ENCODE assay signal across 28 mouse cellular contexts in the genomic region with DNA sequence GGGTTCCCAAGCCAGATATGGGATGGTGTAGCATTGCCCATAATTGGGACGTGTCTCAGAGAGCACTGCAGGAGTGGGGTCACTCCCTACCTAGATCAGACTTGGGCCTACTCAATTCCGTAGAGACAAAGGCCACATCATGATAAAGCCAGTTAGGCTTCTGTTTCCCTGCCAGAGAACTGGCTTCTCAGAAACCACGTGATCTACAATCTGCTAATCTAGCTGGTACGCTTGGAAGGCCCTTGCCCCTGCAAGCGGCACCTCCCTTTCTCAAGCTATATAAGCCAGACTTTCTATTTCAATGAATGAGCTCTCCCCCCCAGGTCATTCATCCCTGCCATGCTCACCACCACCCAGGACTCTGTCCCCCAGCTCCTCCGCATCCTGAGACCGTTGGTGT. TPM values are rescaled to one million over a fixed set of nuclear protein-coding genes. Genes with fewer than 3 reads are reported as not detected.
DNase-seq lines count a peak whose midpoint lies in the region; ATAC-seq and TF ChIP-seq lines count a peak whose summit lies in the region.
"Had no signal": no experiment of that assay in that cellular context is flagged by ENCODE, and none has a peak within 500 bp of the region (broad histone marks: within the 10 kb centered on the region; RNA-seq: fewer than 3 reads in every experiment).

No protein-coding gene starts in this region.

- ATAC-seq in midbrain, embryonic 11.5 days (ENCODE audit: low FRiP score), result no peak
- no peak for ATAC-seq in midbrain, embryonic 13.5 days
- ATAC-seq in megakaryocyte progenitor cell, adult 5-6 weeks (replicated peaks; ENCODE audit: poor library complexity), result peak; percentile 57
- no peak for ATAC-seq in hindbrain, postnatal 0 days

- no peak overlapping the region for H3K9ac ChIP-seq in midbrain, embryonic 11.5 days (ENCODE audit: low read length)
- H3K9ac ChIP-seq in midbrain, embryonic 13.5 days (replicated peaks), result no peak overlapping the region
- H3K9ac ChIP-seq in hindbrain, postnatal 0 days (replicated peaks; ENCODE audit: low read length), result no peak overlapping the region
- H3K9ac ChIP-seq: embryonic facial prominence, embryonic 13.5 days; embryonic facial prominence, embryonic 15.5 days; forebrain, embryonic 12.5 days had no signal

- no peak overlapping the region for H3K4me3 ChIP-seq in midbrain, embryonic 11.5 days (ENCODE audit: low read depth, low read length)
- H3K4me3 ChIP-seq in midbrain, embryonic 13.5 days (replicated peaks), result no peak overlapping the region
- H3K4me3 ChIP-seq in limb, embryonic 10.5 days, result no peak overlapping the region
- H3K4me3 ChIP-seq in hindbrain, postnatal 0 days (ENCODE audit: low read length), result no peak overlapping the region
- H3K4me3 ChIP-seq: embryonic facial prominence, embryonic 13.5 days; embryonic facial prominence, embryonic 15.5 days; erythroblast, embryonic 14.5 days; forebrain, embryonic 10.5 days; forebrain, embryonic 12.5 days had no signal

- H3K4me1 ChIP-seq in midbrain, embryonic 11.5 days (ENCODE audit: control insufficient read depth, insufficient read depth, low read length), result no peaks in the 10 kb centered on the region
- peaks cover 6% of the 10 kb centered on the region; the same call in 1 of the 2 replicates for H3K4me1 ChIP-seq in midbrain, embryonic 13.5 days (replicated peaks)
- peaks cover 28% of the 10 kb centered on the region for H3K4me1 ChIP-seq in limb, embryonic 10.5 days
- H3K4me1 ChIP-seq in hindbrain, postnatal 0 days (ENCODE audit: insufficient read depth, low read length), result no peaks in the 10 kb centered on the region

- 93% methylated on average over 7 of the region's 7 CpGs for WGBS in midbrain, embryonic 11.5 days
- 93% methylated on average over 7 of the region's 7 CpGs for WGBS in midbrain, embryonic 13.5 days
- 90% methylated on average over 7 of the region's 7 CpGs for WGBS in limb, embryonic 10.5 days
- WGBS in hindbrain, postnatal 0 days, result 93% methylated on average over 7 of the region's 7 CpGs

- peak; percentile 17 for DNase-seq in midbrain, embryonic 11.5 days (ENCODE audit: low spot score, missing footprints)
- DNase-seq in limb, embryonic 10.5 days (ENCODE audit: low spot score), result peak; percentile 25
- no peak for DNase-seq in embryo, embryonic 9.5 days (ENCODE audit: extremely low spot score)
- no peak for DNase-seq in hindbrain, postnatal 0 days (ENCODE audit: low spot score)
- DNase-seq: adrenal gland, adult 2 months; adrenal gland, postnatal 10 days; adrenal gland, postnatal 25 days; cerebellum, adult 11 months; cerebellum, adult 18-20 months; cerebellum, adult 8-10 months; cerebellum, adult 9-11 months; cerebellum, postnatal 25 days had no signal

- no peak for TF ChIP-seq CTCF in hindbrain, postnatal 0 days (IDR thresholded peaks at IDR 0.05; ENCODE audit: low read depth)

- no peak overlapping the region for H3K4me2 ChIP-seq in midbrain, embryonic 11.5 days
- H3K4me2 ChIP-seq in midbrain, embryonic 13.5 days (replicated peaks), result no peak overlapping the region
- no peak overlapping the region for H3K4me2 ChIP-seq in hindbrain, postnatal 0 days (ENCODE audit: low read depth, low read length)
- H3K4me2 ChIP-seq: embryonic facial prominence, embryonic 13.5 days; embryonic facial prominence, embryonic 15.5 days; forebrain, embryonic 12.5 days had no signal

- no peaks in the 10 kb centered on the region for H3K36me3 ChIP-seq in midbrain, embryonic 11.5 days (ENCODE audit: control insufficient read depth, insufficient read depth, low read length)
- no peaks in the 10 kb centered on the region for H3K36me3 ChIP-seq in midbrain, embryonic 13.5 days
- no peaks in the 10 kb centered on the region for H3K36me3 ChIP-seq in limb, embryonic 10.5 days
- no peaks in the 10 kb centered on the region for H3K36me3 ChIP-seq in hindbrain, postnatal 0 days (ENCODE audit: insufficient read depth, low read length)
- H3K36me3 ChIP-seq: embryonic facial prominence, embryonic 13.5 days; embryonic facial prominence, embryonic 15.5 days; forebrain, embryonic 10.5 days; forebrain, embryonic 12.5 days had no signal

- H3K27me3 ChIP-seq in midbrain, embryonic 11.5 days (ENCODE audit: control insufficient read depth, insufficient read depth, low read length), result no peaks in the 10 kb centered on the region; the same call in 1 of the 2 replicates
- H3K27me3 ChIP-seq in midbrain, embryonic 13.5 days, result no peaks in the 10 kb centered on the region
- H3K27me3 ChIP-seq in limb, embryonic 10.5 days (ENCODE audit: low read depth, poor library complexity, severe bottlenecking), result no peaks in the 10 kb centered on the region
- no peaks in the 10 kb centered on the region for H3K27me3 ChIP-seq in hindbrain, postnatal 0 days (ENCODE audit: insufficient read depth, low read length)
- H3K27me3 ChIP-seq: embryonic facial prominence, embryonic 13.5 days; embryonic facial prominence, embryonic 15.5 days; forebrain, embryonic 12.5 days had no signal

- no peak overlapping the region for H3K27ac ChIP-seq in midbrain, embryonic 11.5 days (ENCODE audit: low read depth, low read length)
- no peak overlapping the region for H3K27ac ChIP-seq in midbrain, embryonic 13.5 days
- no peak overlapping the region for H3K27ac ChIP-seq in limb, embryonic 10.5 days
- H3K27ac ChIP-seq in hindbrain, postnatal 0 days, result no peak overlapping the region
- H3K27ac ChIP-seq: embryonic facial prominence, embryonic 13.5 days; embryonic facial prominence, embryonic 15.5 days; forebrain, embryonic 10.5 days; forebrain, embryonic 12.5 days had no signal

- no peaks in the 10 kb centered on the region for H3K9me3 ChIP-seq in midbrain, embryonic 11.5 days (ENCODE audit: control insufficient read depth, low read length)
- no peaks in the 10 kb centered on the region for H3K9me3 ChIP-seq in midbrain, embryonic 13.5 days
- H3K9me3 ChIP-seq in limb, embryonic 10.5 days (replicated peaks), result no peaks in the 10 kb centered on the region
- H3K9me3 ChIP-seq in hindbrain, postnatal 0 days (ENCODE audit: low read length), result no peaks in the 10 kb centered on the region
- H3K9me3 ChIP-seq: embryonic facial prominence, embryonic 13.5 days; embryonic facial prominence, embryonic 15.5 days; forebrain, embryonic 10.5 days; forebrain, embryonic 12.5 days had no signal

RNA-seq across cellular contexts. Expression of gene 4930564D02Rik, which starts 23.5 kb away (rescaled TPM):
- not detected in 2 replicates for polyA plus RNA-seq in midbrain, embryonic 11.5 days (2014; fragmentation: Nextera tagmentation; extraction: Ambion mirVana)
- not detected in 2 replicates for polyA plus RNA-seq in midbrain, embryonic 13.5 days (2015; fragmentation: Nextera tagmentation; extraction: Ambion mirVana)
- not detected in 2 replicates for polyA plus RNA-seq in limb, embryonic 10.5 days (2016; fragmentation: Nextera tagmentation; extraction: Ambion mirVana)
- total RNA-seq in megakaryocyte progenitor cell, adult 5-6 weeks (2015), result not detected in 2 replicates
- total RNA-seq in megakaryocyte progenitor cell, adult 5-6 weeks (2017), result not detected in 2 replicates
- total RNA-seq in hindbrain, postnatal 0 days (2014; rRNA removed), result not detected in 2 replicates
- polyA plus RNA-seq in hindbrain, postnatal 0 days (2015; fragmentation: Nextera tagmentation; extraction: Ambion mirVana), result not detected in 2 replicates
- total RNA-seq: adrenal gland, adult 2 months; adrenal gland, postnatal 10 days; adrenal gland, postnatal 25 days; adrenal gland, postnatal 4 days; ES-E14; MEL had no signal
- polyA plus RNA-seq: adrenal gland, adult 2 months; brain, embryonic 14.5 days; C2C12; cortical plate, adult 2 months; embryonic facial prominence, embryonic 11.5 days; embryonic facial prominence, embryonic 13.5 days; embryonic facial prominence, embryonic 15.5 days; erythroblast, embryonic 14.5 days; forebrain, embryonic 10.5 days; forebrain, embryonic 12.5 days; forebrain, embryonic 14.5 days; forebrain, embryonic 16.5 days had no signal

RNA-seq across cellular contexts. Expression of gene Cttnbp2nl, which starts 37.2 kb away (rescaled TPM):
- polyA plus RNA-seq in midbrain, embryonic 11.5 days (2014; fragmentation: Nextera tagmentation; extraction: Ambion mirVana), result 47.4 and 51.4 TPM in 2 replicates
- 63.6 and 66.7 TPM in 2 replicates for polyA plus RNA-seq in midbrain, embryonic 13.5 days (2015; fragmentation: Nextera tagmentation; extraction: Ambion mirVana)
- 40.5 and 50.1 TPM in 2 replicates for polyA plus RNA-seq in limb, embryonic 10.5 days (2016; fragmentation: Nextera tagmentation; extraction: Ambion mirVana)
- total RNA-seq in megakaryocyte progenitor cell, adult 5-6 weeks (2015), result 0.17 and 0.39 TPM in 2 replicates
- total RNA-seq in megakaryocyte progenitor cell, adult 5-6 weeks (2017), result 0.07 TPM in 1 of 2 replicates, not detected in the other
- total RNA-seq in hindbrain, postnatal 0 days (2014; rRNA removed), result 24.9 and 27.8 TPM in 2 replicates
- 35.9 and 42.4 TPM in 2 replicates for polyA plus RNA-seq in hindbrain, postnatal 0 days (2015; fragmentation: Nextera tagmentation; extraction: Ambion mirVana)

Comparison
In these comparisons a context has a peak if more than half of its experiments do, and no peak if none do; other contexts are left out.
1. DNase-seq: peak in midbrain, embryonic 11.5 days (single experiment) and limb, embryonic 10.5 days (single experiment); none in embryo, embryonic 9.5 days (single experiment) and hindbrain, postnatal 0 days (single experiment).